Mouse (Mus musculus) lung, adult 2 months (tissue): ENCODE data around the gene Id2.

ENCODE experiments used
- CTCF ChIP-seq: fragments of 200-500 bp; IDR thresholded peaks from 2 replicates; pipeline ENCODE4 v1.5.1; 2011; ENCODE audit warnings: mild to moderate bottlenecking, low read length, control low read depth; ENCODE audit not compliant: insufficient read depth
- POLR2A ChIP-seq: fragments of 200-500 bp; IDR thresholded peaks from 2 replicates; pipeline ENCODE4 v1.6.1; 2011; ENCODE audit warnings: low read depth, mild to moderate bottlenecking, control low read depth, low read length, borderline replicate concordance; ENCODE audit errors: extremely low read depth

DNA sequence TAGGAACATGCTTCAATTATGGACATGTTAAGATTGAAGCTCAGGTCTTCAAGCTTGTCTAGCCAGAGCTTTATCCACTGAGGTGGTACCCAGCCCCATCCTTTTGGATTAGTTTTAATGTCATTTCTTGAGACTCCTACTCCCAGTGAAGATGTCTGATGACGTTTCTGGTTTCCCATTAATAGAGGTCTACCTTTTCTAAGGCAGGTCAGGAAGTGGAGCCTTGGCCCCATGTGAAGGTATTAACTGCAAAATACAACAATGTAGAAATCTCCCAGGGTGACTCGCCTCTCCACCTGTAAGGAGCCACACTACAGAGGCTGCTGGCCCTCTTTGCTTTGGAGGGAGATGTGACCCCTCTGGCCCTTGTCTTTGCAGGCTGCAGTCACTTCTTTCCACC is 19.2 kb upstream of the Id2 start:
- TF ChIP-seq POLR2A (no peak), CTCF (no peak)
